Mouse (Mus musculus) frontal cortex, postnatal 14 days (tissue): Measurements from ENCODE around the gene Ier2.
"Not testable (repeated sequence)": the region's sequence is repeated elsewhere in the genome, so short reads cannot be mapped to it uniquely, and the experiment has no call there.

Experiments used
- DNase-seq, 2 experiments: peaks; one replicate each; pipeline ENCODE4 v3.0.0; 2022; ENCODE audit warnings: low spot score in 2 of 2

Ier2 gene

DNA sequence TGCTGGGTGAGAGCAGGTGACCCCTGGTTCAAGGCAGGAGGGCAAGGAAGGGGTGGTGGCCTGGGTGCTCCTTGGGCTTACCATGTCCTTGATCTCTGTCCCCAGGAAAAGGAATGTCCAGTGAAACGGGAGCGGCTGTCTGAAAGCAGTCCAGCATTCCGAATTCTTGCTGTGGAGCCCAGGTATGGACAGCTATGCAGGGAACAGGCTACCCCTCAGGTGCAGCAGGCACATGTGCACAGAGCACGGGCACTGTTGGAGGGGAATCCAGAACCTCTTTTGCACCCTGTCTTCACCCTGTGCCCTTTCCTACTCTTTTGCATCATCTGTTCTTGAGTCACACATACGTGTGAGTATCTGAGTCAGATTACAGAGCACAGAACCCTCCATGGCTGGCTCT is 35.6 kb upstream of the Ier2 start:
- DNase-seq: no peak

DNA sequence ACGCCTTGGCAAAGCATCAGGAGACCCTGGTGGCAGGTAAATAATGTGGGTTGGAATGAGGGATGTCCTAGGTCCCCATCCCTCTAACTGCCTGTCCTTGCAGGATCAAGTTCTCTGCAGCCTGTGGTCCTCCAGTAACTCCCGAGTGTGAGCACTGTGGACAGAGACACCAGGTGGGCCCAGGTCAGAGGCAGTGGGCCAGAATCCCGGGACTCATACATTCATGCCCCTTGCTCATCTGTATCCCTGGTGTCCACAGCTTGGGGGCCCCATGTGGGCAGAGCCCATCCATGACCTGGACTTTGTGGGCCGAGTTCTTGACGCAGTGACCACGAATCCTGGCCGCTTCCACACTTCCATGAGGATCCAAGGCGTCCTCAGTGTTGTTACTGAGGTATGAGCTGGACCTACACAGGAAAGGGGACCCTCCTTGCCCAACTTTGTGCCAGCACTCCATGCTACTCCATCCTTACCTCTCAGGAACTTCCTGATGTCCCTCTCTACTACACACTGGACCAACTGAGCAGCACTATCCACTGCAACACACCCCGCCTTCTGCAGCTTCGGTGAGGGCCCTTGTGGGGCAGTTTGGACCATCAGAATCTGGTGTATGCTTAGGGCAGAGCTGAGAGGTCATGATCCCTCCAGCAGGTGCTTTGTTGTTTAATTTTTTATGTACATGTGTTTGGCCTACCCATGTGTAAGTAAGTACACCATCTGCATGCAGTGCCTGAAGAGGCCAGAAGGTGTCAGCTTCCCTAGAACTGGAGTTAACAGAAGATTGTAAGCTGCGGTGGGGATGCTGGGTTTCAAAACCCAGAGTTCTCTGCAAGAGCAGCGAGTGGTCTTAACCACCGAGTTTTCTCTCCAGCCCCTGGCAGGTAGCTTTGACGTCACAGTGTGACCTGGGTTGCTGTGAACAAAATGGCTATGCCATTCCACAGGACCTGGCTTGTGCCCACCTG is 34.8 kb upstream of the Ier2 start:
- no peak for DNase-seq

DNA sequence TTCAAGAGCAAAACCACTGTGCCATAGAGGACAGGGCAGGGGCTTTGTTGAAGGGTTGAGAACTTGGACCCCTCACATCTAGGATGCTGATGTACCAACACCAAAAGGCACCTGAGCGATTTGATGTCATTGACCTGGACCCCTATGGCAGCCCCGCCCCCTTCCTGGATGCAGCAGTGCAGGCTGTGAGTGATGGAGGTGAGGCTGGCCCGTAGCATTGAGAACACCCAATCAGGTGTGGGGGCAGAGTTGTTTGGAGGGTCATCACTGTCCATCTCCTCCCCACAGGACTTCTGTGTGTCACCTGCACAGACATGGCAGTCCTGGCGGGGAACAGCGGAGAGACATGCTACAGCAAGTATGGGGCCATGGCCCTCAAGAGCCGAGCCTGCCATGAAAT is 32.5 kb upstream of the Ier2 start:
- DNase-seq: no peak

DNA sequence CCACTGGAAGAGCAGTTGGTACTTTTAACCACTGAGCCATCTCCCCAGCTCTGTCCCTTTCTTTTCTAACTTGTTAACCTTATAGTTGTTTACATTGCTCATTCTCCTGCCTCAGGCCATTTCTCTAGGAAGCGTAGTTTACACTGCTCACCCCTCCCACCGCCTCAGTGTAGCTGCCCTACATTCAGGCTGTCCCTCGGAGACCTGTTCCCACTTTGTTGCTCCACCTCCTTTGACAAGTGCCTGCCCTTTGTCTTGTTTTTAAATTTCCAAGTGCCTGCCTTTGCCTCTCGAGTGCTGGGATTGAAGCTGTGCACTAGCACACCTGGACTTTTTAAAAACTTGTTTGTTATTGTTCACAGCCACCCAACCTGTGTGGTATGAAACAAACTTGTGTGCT is 30.7 kb upstream of the Ier2 start:
- DNase-seq: no peak

DNA sequence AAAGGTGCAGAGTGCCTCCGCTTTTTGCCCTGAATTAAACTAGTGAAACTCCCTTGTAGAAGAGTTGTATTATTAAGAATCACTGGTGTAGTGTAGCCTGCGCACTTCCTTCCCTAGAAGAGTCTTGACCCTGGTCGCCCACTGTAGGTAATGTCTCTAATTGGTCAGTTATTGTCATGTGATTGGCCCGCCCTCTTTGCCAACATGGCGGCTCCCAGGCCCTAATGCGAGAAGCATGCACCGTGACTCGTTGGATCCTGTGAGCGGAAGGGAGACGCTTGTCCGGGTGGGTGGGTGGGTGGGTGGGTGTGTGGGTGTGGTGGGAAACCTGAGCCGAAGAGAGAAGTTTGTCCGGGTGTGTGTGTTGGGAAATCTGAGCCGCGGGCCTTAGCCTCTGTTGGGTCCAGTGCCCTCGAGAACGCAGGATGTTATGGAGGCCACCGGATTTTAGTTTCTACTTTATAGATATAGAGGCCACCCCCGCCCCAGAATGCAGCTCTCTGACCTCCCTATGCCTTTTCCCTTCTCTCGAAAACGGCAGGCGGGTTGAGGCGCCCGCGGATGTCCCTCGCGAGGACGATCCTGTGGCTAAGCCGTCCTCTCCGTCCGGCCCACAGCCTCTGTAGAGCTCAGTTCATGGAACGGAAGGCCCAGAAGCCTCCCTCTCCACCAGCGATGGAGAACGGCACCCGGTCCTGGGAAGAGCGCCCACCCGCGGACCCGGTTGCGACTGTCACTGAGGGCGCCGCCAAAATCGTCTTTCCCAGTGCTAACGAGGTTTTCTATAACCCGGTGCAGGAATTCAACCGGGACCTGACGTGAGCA is 26.7 kb upstream of the Ier2 start:
- peak; percentile 81 to 86 for DNase-seq

DNA sequence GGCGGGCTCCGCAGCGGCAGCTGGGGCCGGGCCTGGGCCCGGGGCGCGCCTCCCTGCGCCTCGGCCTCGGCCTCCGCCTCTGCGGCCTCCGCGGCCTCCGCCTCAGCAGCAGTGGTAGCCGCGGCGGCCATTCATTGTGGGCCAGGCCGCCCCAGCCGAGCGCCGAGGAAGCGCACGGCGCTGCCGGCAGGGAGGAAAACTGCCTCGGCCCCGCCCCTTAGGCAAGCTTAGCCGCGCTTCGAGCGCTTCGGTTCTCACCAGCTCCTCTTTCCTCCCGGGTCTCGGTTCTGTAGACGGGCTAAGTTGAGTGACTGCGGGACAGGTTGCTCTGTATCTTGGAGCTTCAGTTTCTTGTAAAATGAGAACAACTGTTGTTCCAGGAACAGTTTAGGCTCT is 25.1 kb upstream of the Ier2 start, which contains the start of gene Nacc1:
Gene Nacc1, minus strand, starts transcription at position 158 of the 396 bp plus-strand sequence.
- DNase-seq: peak; percentile 57 to 80

DNA sequence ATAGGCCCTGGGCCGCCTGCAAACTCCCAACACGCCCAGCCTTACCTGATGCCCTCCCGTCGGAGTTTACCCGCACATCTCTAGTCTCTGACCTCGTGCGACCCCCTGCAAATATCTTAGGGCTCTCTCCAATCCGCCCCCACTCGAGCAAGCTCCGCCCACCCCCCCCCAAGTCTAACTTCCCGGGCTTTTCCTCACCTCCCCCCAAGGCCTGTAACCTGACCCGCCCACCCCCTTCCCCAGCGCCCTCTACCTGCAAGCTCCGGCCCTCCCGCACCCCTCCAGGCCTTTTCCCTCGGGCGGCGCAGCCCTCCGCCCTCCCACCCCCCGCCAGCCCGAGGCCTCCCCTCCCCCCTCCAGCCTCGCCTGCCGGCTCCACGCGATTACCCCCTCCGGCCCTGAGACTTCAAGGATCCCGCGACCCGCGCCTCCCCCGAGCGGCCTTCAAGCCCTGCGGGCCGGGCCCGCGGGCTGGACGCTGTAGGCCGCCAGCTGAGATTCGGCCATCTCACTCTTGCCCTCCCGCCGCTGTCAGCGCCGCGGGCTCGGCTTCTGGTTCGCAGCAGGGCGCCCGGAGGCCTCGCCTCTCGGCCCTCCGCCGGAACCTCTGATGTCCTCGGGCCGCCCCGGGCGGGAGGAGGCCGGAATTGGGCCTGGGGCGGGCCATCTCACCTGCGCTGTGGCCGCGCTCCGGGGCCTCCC is 24.5 kb upstream of the Ier2 start:
- no peak for DNase-seq

DNA sequence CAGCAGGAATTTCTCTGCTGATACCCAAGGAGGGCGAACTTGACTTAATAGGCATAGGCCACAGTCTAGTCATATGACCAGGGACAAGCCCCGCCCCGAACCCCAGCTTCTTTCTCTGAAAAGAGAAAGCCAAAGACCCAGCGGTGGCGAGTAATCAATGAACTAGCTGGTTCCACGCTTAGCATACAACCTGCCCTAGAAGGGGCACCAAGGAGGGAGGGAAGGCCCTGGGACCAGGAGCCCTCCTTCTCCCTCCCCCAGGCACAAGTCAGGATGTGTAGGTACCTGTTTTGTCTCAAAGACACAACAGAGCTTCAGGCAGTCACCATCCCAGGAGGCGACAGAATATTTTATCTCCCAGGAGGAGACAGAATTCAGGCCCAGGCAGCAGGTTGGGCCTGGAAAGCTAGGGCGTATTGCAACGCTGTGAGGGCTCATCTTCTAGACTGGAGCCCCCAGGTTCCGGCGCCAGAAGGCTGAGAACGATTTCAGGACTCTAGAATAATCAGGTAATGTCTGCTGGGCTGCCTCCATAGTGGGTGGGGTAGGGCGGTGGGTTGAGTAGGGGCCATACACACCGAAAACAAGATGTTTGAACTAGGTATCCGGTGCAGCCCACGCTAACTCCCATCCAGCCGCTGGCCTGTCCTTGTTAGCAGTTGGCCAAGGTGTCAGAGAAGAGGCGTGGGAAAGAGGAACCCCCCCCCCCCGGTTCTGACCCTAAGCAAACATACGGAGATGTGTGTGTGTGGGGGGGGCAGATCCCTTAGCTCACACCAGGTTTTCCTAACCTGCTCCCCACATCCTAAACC is 23.7 kb upstream of the Ier2 start, which contains the start of gene Trmt1:
Gene Trmt1, plus strand, starts transcription at position 117 of the 812 bp plus-strand sequence.
- DNase-seq: no peak

DNA sequence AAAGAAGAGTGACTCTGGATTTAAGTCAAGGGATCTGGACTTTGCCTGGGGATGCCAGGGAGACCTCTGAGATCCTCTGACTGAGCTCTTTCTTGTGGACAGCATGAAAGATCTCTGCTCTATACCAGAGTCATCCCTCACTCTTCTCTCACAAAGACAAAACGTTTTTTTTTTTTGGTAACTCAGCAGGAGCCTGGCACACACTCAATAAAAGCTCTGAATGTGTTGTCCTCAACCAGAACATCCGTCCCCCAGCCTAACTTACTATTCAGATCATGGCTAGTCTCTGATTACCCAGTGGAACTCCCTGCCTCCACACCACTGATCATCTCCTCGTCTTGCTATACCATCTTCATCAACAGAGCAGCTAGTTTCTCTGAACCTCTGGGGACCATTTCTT is 21.9 kb upstream of the Ier2 start:
- no peak for DNase-seq

DNA sequence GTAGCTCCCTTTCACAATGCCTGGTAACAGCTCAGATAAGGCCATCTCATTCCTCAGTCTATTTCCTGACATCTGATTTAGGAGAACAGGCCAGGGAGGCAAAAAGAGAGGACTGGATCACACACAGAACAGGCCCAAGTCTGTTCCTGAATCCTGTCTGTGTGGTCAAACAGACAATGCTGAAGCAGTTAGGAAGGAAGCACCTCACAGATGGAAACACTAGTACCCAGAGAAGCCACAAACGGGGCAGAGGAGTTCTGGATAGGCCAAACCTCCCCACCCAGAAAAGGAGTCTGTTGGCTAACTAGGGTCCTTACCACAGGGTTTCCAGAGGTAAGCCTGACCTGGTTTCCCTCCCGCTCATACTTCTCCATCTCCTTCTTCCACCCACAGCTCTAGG is 19.6 kb upstream of the Ier2 start:
- DNase-seq: no peak

DNA sequence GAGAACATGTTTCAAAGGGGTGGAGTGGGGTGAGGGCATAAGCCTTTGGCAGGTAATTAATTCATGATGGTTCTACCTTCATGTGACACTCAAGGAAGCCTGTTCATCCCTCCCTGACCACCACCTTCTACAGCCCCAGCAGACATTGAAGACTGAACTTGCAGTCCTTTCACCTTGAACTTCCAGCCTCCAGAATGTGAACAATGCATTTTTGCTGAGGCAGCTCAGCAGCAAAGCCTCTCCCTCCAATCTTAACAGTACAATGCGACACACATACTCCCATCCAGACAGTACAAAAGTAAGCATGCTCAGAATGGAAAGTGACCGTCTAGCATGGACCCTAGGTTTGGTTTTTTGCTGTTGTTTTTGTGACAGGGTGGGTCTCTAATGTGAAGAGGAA is 18.8 kb upstream of the Ier2 start:
- DNase-seq: no peak

DNA sequence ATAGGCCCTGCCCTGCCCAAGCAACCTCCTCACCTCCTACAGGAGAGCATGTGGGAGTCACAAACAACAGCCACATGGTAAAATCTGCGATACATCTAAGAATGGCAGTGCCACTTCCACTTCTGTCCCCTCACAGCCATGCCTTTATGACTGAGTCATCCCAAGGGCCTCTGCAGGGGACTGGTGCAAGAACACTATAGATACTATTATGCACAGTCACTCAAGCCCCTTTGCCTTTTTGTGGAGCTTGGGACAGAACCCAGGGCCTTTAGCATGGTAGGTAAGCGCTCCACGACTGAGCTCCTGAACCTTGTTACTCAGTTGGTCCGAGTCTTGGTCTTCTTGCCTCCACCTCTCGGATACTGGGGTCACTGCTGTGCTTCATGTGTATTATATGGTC is 14.7 kb upstream of the Ier2 start:
- DNase-seq: no peak

DNA sequence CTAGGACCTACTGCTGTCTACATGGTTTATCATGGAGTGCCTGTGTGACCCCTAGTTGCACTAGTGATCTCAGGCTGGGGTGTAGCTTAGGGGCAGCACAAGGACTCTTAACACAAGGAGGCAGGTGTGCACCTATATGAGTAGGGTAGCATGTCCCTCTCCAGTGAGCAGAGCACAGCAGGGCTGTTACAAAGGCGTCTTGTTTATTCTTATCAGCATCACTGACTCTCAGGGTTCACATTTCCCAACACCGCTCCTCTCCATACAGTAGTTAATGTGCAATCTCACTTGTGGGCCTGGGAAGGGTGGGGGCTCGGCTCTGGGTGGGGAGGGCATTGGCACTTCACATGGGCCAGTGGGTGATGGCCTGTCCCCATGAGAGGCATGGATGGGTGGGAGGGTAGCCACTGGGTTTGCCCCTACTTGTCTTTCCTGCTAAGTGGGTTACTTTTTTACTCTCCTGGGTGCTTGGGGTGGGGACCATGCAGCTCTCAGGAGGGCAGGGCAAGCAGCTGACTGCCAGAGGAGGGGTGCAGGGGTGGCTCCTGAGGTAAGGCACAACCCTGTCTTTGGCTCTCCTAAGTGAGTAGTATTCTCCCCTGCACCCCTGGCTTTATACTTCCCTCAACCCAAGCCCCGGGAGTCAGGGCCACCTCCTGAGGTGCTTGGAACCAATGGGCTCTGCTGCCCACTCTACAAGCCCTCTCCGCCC is 7.8 kb upstream of the Ier2 start:
- DNase-seq: not testable (repeated sequence)

DNA sequence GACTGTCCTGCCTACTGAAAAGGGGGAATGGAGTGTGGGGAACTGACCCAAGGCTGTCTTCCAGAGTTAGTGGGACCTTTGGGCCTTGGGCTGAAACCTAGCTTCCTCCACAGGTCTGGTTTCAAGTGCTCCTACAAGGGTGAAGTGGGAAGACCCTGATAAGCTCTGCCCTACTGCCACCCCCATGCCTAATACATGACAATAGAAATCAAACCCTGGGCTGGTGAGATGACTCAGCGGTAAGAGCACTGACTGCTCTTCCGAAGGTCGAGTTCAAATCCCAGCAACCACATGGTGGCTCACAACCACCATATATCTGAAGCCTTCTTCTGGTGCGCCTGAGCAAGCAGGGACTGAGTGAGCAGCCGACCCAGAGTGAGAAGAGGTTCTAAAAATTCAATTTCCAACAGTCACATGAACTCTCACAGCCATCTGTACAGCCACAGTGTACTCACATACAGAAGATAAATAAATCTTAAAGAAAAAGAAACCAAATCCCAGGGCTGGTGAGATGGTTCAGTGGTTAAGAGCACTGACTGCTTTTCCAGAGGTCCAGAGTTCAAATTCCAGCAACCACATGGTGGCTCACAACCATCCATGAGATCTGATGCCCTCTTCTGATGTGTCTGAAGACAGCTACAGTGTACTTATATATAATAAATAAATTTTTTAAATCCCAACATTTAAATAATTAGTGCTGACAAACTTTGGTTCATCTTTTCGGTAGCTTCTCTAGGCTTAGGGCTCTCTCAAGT is 6.3 kb upstream of the Ier2 start:
- DNase-seq: no peak

DNA sequence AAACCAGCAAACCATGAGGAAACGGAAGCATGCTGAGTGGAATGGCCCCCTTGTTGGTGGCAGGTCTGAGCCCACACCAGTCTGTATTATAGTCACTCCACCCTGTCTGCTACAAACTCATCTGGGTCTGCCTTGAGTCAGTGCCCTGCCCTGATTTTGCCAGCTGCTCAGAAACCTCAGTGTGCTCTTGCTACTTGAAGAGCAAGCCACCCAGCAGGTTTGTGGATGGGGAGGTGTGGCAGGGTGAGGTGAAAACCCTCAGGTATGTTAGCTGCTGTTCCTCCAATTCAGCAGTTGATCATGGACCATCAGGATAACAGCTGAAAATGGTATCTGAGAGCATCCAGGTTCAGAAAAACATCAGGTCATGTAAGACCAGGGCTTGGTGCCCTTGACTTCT is 5.4 kb upstream of the Ier2 start:
- no peak for DNase-seq

DNA sequence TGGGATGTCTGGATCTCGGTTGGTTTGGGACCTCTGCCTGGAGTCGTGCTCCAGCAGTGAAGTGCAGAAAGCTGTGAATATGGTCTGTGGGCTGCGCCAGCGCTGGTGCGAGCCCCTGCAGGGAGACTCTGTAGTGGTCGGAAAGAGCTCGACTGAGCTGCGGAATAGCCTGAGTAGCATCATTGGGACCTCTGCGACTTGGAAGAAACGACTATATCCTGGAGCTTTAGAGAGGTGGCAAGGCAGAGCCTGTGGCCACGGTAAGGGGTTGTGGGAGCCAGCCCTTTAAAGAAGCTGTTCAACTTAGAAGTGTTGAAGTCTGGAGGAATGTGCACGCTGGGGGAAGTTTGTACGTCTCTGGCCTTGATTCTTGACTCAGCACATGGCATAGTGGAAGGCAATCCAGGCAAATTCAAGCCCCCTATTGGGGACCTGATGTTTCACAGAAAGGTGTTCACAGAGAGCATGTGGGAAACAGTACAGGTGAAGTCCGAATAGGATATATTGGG is 2.8 kb upstream of the Ier2 start:
- DNase-seq: no peak

DNA sequence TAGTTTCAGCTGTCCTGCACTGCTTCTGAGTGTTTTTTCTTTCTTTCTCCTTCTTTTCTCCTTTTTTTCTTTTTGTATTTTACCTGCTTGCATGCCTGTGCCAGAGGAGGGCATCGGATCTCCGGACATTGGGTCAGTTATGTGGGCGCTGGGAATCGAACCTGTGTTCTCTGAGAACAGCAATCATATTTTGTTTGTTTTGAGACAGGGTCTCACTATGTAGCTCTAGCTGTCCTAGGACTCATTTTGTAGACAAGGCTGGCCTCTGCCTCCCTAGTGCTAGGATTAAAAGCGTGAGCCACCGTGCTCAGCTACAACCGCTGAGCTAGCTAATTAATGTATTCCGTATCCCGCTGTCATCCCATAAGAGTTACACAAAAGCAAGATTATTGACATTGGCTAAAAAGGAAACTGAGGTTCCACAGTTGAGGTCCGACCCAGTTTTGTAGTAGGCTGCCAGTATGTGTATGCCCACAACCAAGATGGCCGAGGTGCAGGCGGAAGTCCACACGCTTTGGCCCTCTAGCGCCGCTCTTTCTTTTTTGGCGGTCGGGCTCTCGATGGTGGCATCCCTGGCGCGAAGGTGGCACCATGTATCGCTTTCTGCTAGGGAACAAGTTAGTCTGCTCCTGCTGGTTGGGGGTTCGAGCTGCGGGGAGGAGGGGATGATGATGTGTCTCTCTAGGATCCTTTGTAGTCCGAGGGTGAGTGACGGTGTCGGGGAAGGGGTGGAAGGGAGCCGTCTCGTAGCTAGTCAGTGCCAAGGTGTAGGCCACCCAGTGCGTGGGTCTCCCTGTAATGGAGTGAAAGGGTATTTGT is 2.1 kb upstream of the Ier2 start:
- DNase-seq: peak; percentile 76 to 79

DNA sequence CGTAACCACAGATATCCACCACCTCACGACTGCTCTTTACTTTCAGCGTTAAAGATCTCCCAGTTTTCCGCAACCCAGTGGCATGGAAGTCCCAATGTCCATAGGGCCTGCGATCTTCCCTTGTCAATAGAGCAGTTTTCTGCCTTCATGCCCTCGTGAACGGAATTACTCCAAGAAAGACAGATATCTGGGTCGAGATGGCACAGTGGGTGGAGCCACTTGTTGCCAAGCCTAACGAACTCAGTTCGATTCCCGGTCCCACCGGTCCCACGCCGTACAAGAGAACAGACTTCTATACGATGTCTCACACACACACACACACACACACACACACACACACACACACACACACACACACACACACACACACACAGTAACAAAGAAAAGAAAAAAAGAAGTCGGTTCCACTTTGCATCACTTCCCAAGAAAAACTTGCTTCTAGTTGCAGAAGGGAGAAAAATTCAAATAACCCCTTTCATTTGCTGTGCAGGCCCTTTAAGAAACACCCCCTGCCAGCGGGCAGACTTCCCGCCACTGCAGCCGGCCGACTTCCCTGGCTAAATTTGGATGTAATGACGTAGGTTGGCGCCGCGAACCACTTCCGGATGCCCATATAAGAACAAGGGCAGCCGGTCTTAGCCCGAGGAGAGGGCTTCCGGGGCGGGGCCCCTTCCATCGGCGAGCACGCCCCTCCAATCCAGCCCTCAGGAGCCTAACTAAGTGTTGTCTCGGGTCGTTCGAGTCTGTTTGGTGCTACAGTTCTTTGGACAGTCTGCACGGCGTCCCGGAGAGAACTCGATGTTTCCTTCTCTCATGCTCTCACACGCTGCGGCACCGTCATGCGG is 1.1 kb upstream of the Ier2 start:
- peak; percentile 94 for DNase-seq
